Mouse (Mus musculus): ENCODE measurements around the gene Cep41. TPM values are rescaled to one million over a fixed set of nuclear protein-coding genes. Genes with fewer than 3 reads are reported as not detected.
A peak's percentile ranks its signal among the peaks of the same experiment; 100 is the strongest.

Cep41 gene
- total and polyA plus RNA-seq, 2 experiments from 2014 or later = 8.1 to 9.5 TPM

GRCm38 (mm10) chr6:30730301-30730971 is 36.9 kb upstream of the Cep41 start:
- no peak overlapping the region for H3K27ac ChIP-seq (ENCODE audit: low read depth, low read length)
- no peak overlapping the region for H3K9ac ChIP-seq (replicated peaks; ENCODE audit: low read length, poor library complexity, severe bottlenecking)
- DNase-seq (ENCODE audit: low spot score) (no peak), ATAC-seq (ENCODE audit: low FRiP score) (no peak)
- H3K4me3 ChIP-seq (ENCODE audit: low read depth, low read length) = no peak overlapping the region
- TF ChIP-seq CTCF (IDR thresholded peaks at IDR 0.05) = no peak
- H3K4me2 ChIP-seq (ENCODE audit: low read depth, low read length, poor library complexity, severe bottlenecking) = no peak overlapping the region
- H3K4me1 ChIP-seq (ENCODE audit: insufficient read depth, low read length) = no peaks in the 10 kb centered on the region; the same call in 1 of the 2 replicates
- 57% methylated on average over 12 of the region's 12 CpGs for WGBS
- H3K36me3 ChIP-seq (ENCODE audit: insufficient read depth, low read length) = no peaks in the 10 kb centered on the region
- no peaks in the 10 kb centered on the region for H3K9me3 ChIP-seq (ENCODE audit: low read length)
- no peaks in the 10 kb centered on the region for H3K27me3 ChIP-seq (ENCODE audit: insufficient read depth, low read length)

- peaks cover 11% of the 10 kb centered on the region for H3K4me1 ChIP-seq (ENCODE audit: insufficient read depth, low read length)
Measured at GRCm38 (mm10) chr6:30723331-30723730, 29.8 kb upstream of the Cep41 start, which contains the start of gene Mest. Gene Mest (plus strand): TSS chr6:30723547.

GRCm38 (mm10) chr6:30722385-30723164 is 29.0 kb upstream of the Cep41 start:
- Histone ChIP-seq H3K36me3 (ENCODE audit: insufficient read depth, low read length) (no peaks in the 10 kb centered on the region), H3K4me3 (ENCODE audit: low read depth, low read length) (no peak overlapping the region), H3K9me3 (ENCODE audit: low read length) (no peaks in the 10 kb centered on the region), H3K4me1 (ENCODE audit: insufficient read depth, low read length) (peaks cover 11% of the 10 kb centered on the region), H3K4me2 (ENCODE audit: low read depth, low read length, poor library complexity, severe bottlenecking) (no peak overlapping the region), H3K27ac (ENCODE audit: low read depth, low read length) (peak overlapping the region; percentile 77), H3K27me3 (ENCODE audit: insufficient read depth, low read length) (no peaks in the 10 kb centered on the region), H3K9ac (replicated peaks; ENCODE audit: low read length, poor library complexity, severe bottlenecking) (no peak overlapping the region)
- TF ChIP-seq CTCF (IDR thresholded peaks at IDR 0.05) = no peak
- DNase-seq (ENCODE audit: low spot score) (peak; percentile 68), ATAC-seq (ENCODE audit: low FRiP score) (peak; percentile 90)
- WGBS = 33% methylated on average over 4 of the region's 4 CpGs

More at GRCm38 (mm10) chr6:30723331-30723730, 29.8 kb upstream of the Cep41 start, which contains the start of gene Mest:
- Histone ChIP-seq H3K27me3 (ENCODE audit: insufficient read depth, low read length) (no peaks in the 10 kb centered on the region), H3K36me3 (ENCODE audit: insufficient read depth, low read length) (no peaks in the 10 kb centered on the region), H3K4me2 (ENCODE audit: low read depth, low read length, poor library complexity, severe bottlenecking) (no peak within 1 kb of the TSS), H3K27ac (ENCODE audit: low read depth, low read length) (peak within 1 kb of the TSS; percentile 77), H3K4me3 (ENCODE audit: low read depth, low read length) (no peak within 1 kb of the TSS), H3K9me3 (ENCODE audit: low read length) (no peaks in the 10 kb centered on the region), H3K9ac (replicated peaks; ENCODE audit: low read length, poor library complexity, severe bottlenecking) (no peak within 1 kb of the TSS)
- no peak for ATAC-seq (ENCODE audit: low FRiP score)
- TF ChIP-seq CTCF (IDR thresholded peaks at IDR 0.05) = no peak
- DNase-seq (ENCODE audit: low spot score) = no peak
- WGBS = 59% methylated on average over 7 of the region's 7 CpGs

GRCm38 (mm10) chr6:30716796-30717195 is 23.2 kb upstream of the Cep41 start:
- H3K9ac ChIP-seq (replicated peaks; ENCODE audit: low read length, poor library complexity, severe bottlenecking) = no peak overlapping the region
- H3K27ac ChIP-seq (ENCODE audit: low read depth, low read length) = no peak overlapping the region
- no peaks in the 10 kb centered on the region for H3K36me3 ChIP-seq (ENCODE audit: insufficient read depth, low read length)
- TF ChIP-seq CTCF (IDR thresholded peaks at IDR 0.05) = no peak
- no peak overlapping the region for H3K4me2 ChIP-seq (ENCODE audit: low read depth, low read length, poor library complexity, severe bottlenecking)
- H3K4me1 ChIP-seq (ENCODE audit: insufficient read depth, low read length) = 0 out of 2 replicates have a peak, but pooled peaks cover 1% of the 10 kb centered on the region
- DNase-seq (ENCODE audit: low spot score) (no peak), ATAC-seq (ENCODE audit: low FRiP score) (no peak)
- no peaks in the 10 kb centered on the region for H3K9me3 ChIP-seq (ENCODE audit: low read length)
- H3K27me3 ChIP-seq (ENCODE audit: insufficient read depth, low read length) = no peaks in the 10 kb centered on the region
- WGBS = 76% methylated on average over 7 of the region's 7 CpGs
- no peak overlapping the region for H3K4me3 ChIP-seq (ENCODE audit: low read depth, low read length)

- TF ChIP-seq CTCF (IDR thresholded peaks at IDR 0.05) = no peak
Measured at GRCm38 (mm10) chr6:30714891-30715471, 21.4 kb upstream of the Cep41 start.

More at GRCm38 (mm10) chr6:30714891-30715471, 21.4 kb upstream of the Cep41 start:
- H3K4me2 ChIP-seq (ENCODE audit: low read depth, low read length, poor library complexity, severe bottlenecking) = no peak overlapping the region
- no peaks in the 10 kb centered on the region for H3K4me1 ChIP-seq (ENCODE audit: insufficient read depth, low read length)
- no peaks in the 10 kb centered on the region for H3K27me3 ChIP-seq (ENCODE audit: insufficient read depth, low read length)
- WGBS = 80% methylated on average over 5 of the region's 5 CpGs
- no peaks in the 10 kb centered on the region for H3K36me3 ChIP-seq (ENCODE audit: insufficient read depth, low read length)
- no peak overlapping the region for H3K9ac ChIP-seq (replicated peaks; ENCODE audit: low read length, poor library complexity, severe bottlenecking)
- H3K4me3 ChIP-seq (ENCODE audit: low read depth, low read length) = no peak overlapping the region
- DNase-seq (ENCODE audit: low spot score) = no peak
- no peaks in the 10 kb centered on the region for H3K9me3 ChIP-seq (ENCODE audit: low read length)
- H3K27ac ChIP-seq (ENCODE audit: low read depth, low read length) = no peak overlapping the region
- ATAC-seq (ENCODE audit: low FRiP score) = no peak

Measured in midbrain, postnatal 0 days (tissue).